Mouse (Mus musculus) liver, embryonic 15.5 days (tissue): ENCODE measurements around the gene Sh2d2a. TPM values are rescaled to one million over a fixed set of nuclear protein-coding genes. Genes with fewer than 3 reads are reported as not detected.

Experiments
- ATAC-seq: fragments of 200-750 bp; cut with Nextera tagmentation; 2 replicates; pipeline ENCODE4 v1.8.0; 2017; ENCODE audit warnings: moderate number of reproducible peaks, mild to moderate bottlenecking, moderate library complexity; ENCODE audit not compliant: insufficient read depth
- H3K27ac ChIP-seq: fragments of 300-500 bp; sonication (generic); replicated peaks from 2 replicates; pipeline ENCODE4 v1.5.1; 2015; ENCODE audit warnings: mild to moderate bottlenecking, inconsistent platforms
- H3K27me3 ChIP-seq: fragments of 300-500 bp; sonication (generic); 2 replicates; pipeline ENCODE4 v1.6.1; 2015; ENCODE audit warnings: mild to moderate bottlenecking, inconsistent platforms
- H3K36me3 ChIP-seq: fragments of 300-500 bp; sonication (generic); replicated peaks from 2 replicates; pipeline ENCODE4 v1.6.1; 2015; ENCODE audit warnings: moderate library complexity, mild to moderate bottlenecking, inconsistent platforms
- H3K4me1 ChIP-seq: fragments of 300-500 bp; sonication (generic); replicated peaks from 2 replicates; pipeline ENCODE4 v1.6.1; 2015; ENCODE audit warnings: inconsistent platforms
- H3K4me2 ChIP-seq: fragments of 300-500 bp; sonication (generic); 2 replicates; pipeline ENCODE4 v1.6.1; 2015; ENCODE audit warnings: moderate library complexity, mild to moderate bottlenecking, inconsistent platforms
- H3K4me3 ChIP-seq: fragments of 300-500 bp; sonication (generic); replicated peaks from 2 replicates; pipeline ENCODE4 v1.5.1; 2015; ENCODE audit warnings: mild to moderate bottlenecking, inconsistent platforms
- H3K9ac ChIP-seq: fragments of 300-500 bp; sonication (generic); 2 replicates; pipeline ENCODE4 v1.6.1; 2015; ENCODE audit warnings: moderate library complexity, mild to moderate bottlenecking, inconsistent platforms
- H3K9me3 ChIP-seq: fragments of 300-500 bp; sonication (generic); replicated peaks from 2 replicates; pipeline ENCODE4 v1.6.1; 2016; ENCODE audit warnings: inconsistent platforms
- WGBS: fragments of 180-500 bp; shearing (Covaris S2); methylation state at CpG from one replicate; pipeline ENCODE4 v1.1.7; 2015; ENCODE audit warnings: mixed read lengths; ENCODE audit not compliant: insufficient replicate concordance; 5-methylcytosine and 5-hydroxymethylcytosine counted together
- polyA plus RNA-seq: library from polyadenylated mRNA; unstranded; fragments of >200 nt; fragmentation: Nextera tagmentation; extraction: Ambion mirVana; gene quantifications from 2 replicates; pipeline ENCODE4 v1.2.1, GENCODE M21; 2015

Gene Sh2d2a
- polyA plus RNA-seq, 1 experiment from 2014 or later: 0.18 TPM

GRCm38 (mm10) chr3:87828435-87828834, 18.1 kb upstream of the Sh2d2a start:
- Histone ChIP-seq H3K4me1 (no peaks in the 10 kb centered on the region), H3K4me2 (no peak overlapping the region), H3K9ac (no peak overlapping the region), H3K9me3 (no peaks in the 10 kb centered on the region), H3K27me3 (no peaks in the 10 kb centered on the region), H3K36me3 (no peaks in the 10 kb centered on the region), H3K4me3 (no peak overlapping the region), H3K27ac (no peak overlapping the region)
- 11% methylated on average over 4 of the region's 4 CpGs for WGBS
- no peak for ATAC-seq

DNA sequence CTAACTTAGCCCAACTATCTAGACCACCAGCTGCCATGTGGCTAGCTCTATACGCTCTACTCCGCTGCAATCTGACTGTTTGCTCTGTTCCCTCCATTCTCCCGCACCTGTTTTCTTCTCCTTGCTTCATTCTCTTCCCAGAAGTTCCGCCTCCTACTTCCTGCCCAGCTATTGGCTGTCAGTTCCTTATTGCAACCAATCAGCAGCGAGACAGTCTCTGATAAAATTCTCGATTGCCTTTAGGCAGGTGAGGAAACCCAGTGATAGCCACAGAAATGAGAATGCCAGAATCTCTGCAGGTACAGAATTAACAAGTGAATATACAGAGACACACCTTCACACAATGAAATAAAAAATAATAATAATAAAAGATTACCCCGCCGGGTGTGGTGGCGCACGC, 17.5 kb upstream of the Sh2d2a start:
- Histone ChIP-seq H3K4me3 (no peak overlapping the region), H3K9ac (no peak overlapping the region), H3K9me3 (no peaks in the 10 kb centered on the region), H3K4me2 (no peak overlapping the region), H3K27me3 (no peaks in the 10 kb centered on the region), H3K27ac (no peak overlapping the region), H3K4me1 (no peaks in the 10 kb centered on the region), H3K36me3 (no peaks in the 10 kb centered on the region)
- no peak for ATAC-seq
- WGBS: 43% methylated on average over 10 of the region's 10 CpGs

DNA sequence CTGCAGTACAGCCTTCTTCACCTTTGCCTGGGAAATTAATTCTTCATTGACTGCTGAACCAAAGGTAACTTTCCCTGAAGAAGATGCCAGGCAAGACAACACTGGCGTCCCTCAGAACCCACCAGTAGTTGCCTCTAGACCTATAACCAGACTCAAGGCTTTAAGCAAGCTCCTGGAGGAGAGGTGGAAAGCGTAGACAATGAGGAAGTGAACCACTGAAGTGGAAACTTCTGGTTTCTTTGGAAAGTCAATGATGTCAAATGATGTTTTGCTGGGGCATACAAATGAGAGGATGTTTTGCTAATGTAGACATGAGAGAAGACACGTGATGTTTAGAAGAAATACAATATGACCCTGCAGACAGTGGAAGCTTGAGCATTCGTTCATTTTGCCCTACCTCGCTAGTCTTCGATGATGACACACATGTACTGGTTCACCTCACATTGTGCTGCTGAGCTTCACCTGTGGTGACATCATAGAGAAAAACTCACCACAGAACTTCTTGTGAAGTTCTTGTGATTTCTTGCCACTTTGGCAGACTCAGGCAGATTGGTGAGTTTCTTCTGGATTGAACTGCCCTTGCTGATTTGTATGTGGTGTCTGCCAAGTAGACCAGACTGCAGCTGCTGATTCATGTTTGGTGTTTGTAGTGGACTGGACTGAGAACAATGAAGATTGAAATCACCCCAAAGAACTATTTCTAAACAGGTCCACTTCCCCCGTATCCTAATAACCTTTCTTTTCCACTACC, 14.3 kb upstream of the Sh2d2a start:
- Histone ChIP-seq H3K9me3 (no peaks in the 10 kb centered on the region), H3K36me3 (no peaks in the 10 kb centered on the region), H3K9ac (no peak overlapping the region), H3K4me1 (no peaks in the 10 kb centered on the region), H3K4me2 (no peak overlapping the region), H3K27me3 (no peaks in the 10 kb centered on the region), H3K27ac (no peak overlapping the region), H3K4me3 (no peak overlapping the region)
- WGBS: 58% methylated on average over 7 of the region's 7 CpGs
- no peak for ATAC-seq

DNA sequence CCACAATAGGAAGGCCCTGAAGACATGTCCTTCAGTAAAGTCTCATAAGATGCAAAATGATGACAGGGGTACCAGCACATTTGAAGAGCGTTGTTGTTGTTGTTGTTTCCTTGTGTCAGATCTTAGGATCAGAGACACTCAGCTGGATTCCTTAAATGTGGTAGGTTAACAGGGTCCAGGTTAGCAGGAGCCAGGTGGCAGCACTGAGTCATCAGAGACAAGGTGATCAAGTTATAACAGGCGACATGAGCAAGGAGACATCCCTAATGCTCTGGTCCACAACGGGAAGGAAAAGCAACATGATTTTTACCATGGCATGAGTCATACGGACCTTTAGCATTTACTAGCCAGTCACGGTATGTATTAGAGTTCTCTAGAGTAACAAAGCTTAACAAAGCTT, 13.1 kb upstream of the Sh2d2a start:
- 54% methylated on average over 5 of the region's 5 CpGs for WGBS
- H3K4me3 ChIP-seq: no peak overlapping the region
- no peak overlapping the region for H3K27ac ChIP-seq
- H3K9me3 ChIP-seq: no peaks in the 10 kb centered on the region
- no peak for ATAC-seq
- no peaks in the 10 kb centered on the region for H3K36me3 ChIP-seq
- no peak overlapping the region for H3K9ac ChIP-seq
- no peaks in the 10 kb centered on the region for H3K4me1 ChIP-seq
- no peaks in the 10 kb centered on the region for H3K27me3 ChIP-seq
- H3K4me2 ChIP-seq: no peak overlapping the region

GRCm38 (mm10) chr3:87838622-87839021, 7.9 kb upstream of the Sh2d2a start:
- Histone ChIP-seq H3K36me3 (no peaks in the 10 kb centered on the region), H3K9me3 (no peaks in the 10 kb centered on the region), H3K27me3 (0 out of 2 replicates have a peak, but pooled peaks cover 5% of the 10 kb centered on the region), H3K4me2 (no peak overlapping the region), H3K4me3 (no peak overlapping the region), H3K27ac (no peak overlapping the region), H3K4me1 (no peaks in the 10 kb centered on the region), H3K9ac (no peak overlapping the region)
- WGBS: 4% methylated on average over 4 of the region's 4 CpGs
- no peak for ATAC-seq

GRCm38 (mm10) chr3:87840858-87841257, 5.7 kb upstream of the Sh2d2a start:
- Histone ChIP-seq H3K4me1 (no peaks in the 10 kb centered on the region), H3K9ac (no peak overlapping the region), H3K27ac (no peak overlapping the region), H3K9me3 (no peaks in the 10 kb centered on the region), H3K4me2 (no peak overlapping the region), H3K36me3 (no peaks in the 10 kb centered on the region), H3K27me3 (0 out of 2 replicates have a peak, but pooled peaks cover 5% of the 10 kb centered on the region), H3K4me3 (no peak overlapping the region)
- ATAC-seq: no peak

- 0 out of 2 replicates have a peak, but pooled peaks cover 3% of the 10 kb centered on the region for H3K27me3 ChIP-seq
- H3K36me3 ChIP-seq: no peaks in the 10 kb centered on the region
- no peak overlapping the region for H3K9ac ChIP-seq
- ATAC-seq: no peak
- H3K4me3 ChIP-seq: no peak overlapping the region
- no peaks in the 10 kb centered on the region for H3K9me3 ChIP-seq
- no peak overlapping the region for H3K4me2 ChIP-seq
- peaks cover 8% of the 10 kb centered on the region; the same call in 1 of the 2 replicates for H3K4me1 ChIP-seq
- WGBS: 63% methylated on average over 4 of the region's 4 CpGs
- no peak overlapping the region for H3K27ac ChIP-seq
Observed at GRCm38 (mm10) chr3:87844981-87845380, 1.6 kb upstream of the Sh2d2a start.

GRCm38 (mm10) chr3:87846186-87846585, 369 bp upstream of the Sh2d2a start:
- Histone ChIP-seq H3K27ac (no peak overlapping the region), H3K4me2 (no peak overlapping the region), H3K9me3 (no peaks in the 10 kb centered on the region), H3K9ac (no peak overlapping the region), H3K27me3 (no peaks in the 10 kb centered on the region), H3K4me1 (peaks cover 8% of the 10 kb centered on the region; the same call in 1 of the 2 replicates), H3K4me3 (no peak overlapping the region), H3K36me3 (no peaks in the 10 kb centered on the region)
- ATAC-seq: no peak
- WGBS: 41% methylated on average over 4 of the region's 4 CpGs

GRCm38 (mm10) chr3:87847680-87848079, 1.1 kb downstream of the Sh2d2a start:
- Histone ChIP-seq H3K4me1 (peaks cover 8% of the 10 kb centered on the region; the same call in 1 of the 2 replicates), H3K27ac (no peak overlapping the region), H3K9ac (no peak overlapping the region), H3K9me3 (no peaks in the 10 kb centered on the region), H3K27me3 (no peaks in the 10 kb centered on the region), H3K4me3 (no peak overlapping the region), H3K4me2 (no peak overlapping the region), H3K36me3 (no peaks in the 10 kb centered on the region)
- ATAC-seq: no peak
- WGBS: 22% methylated on average over 5 of the region's 5 CpGs

- Histone ChIP-seq H3K27ac (no peak overlapping the region), H3K4me2 (no peak overlapping the region), H3K36me3 (no peaks in the 10 kb centered on the region), H3K4me3 (no peak overlapping the region), H3K4me1 (peaks cover 8% of the 10 kb centered on the region; the same call in 1 of the 2 replicates), H3K9me3 (no peaks in the 10 kb centered on the region), H3K9ac (no peak overlapping the region), H3K27me3 (no peaks in the 10 kb centered on the region)
- 53% methylated on average over 14 of the region's 14 CpGs for WGBS
- no peak for ATAC-seq
Observed at GRCm38 (mm10) chr3:87849117-87849516, 2.6 kb downstream of the Sh2d2a start.

GRCm38 (mm10) chr3:87854795-87855568, 8.4 kb downstream of the Sh2d2a start:
- WGBS: 58% methylated on average over 7 of the region's 7 CpGs
- no peaks in the 10 kb centered on the region for H3K4me1 ChIP-seq

More at GRCm38 (mm10) chr3:87854795-87855568, 8.4 kb downstream of the Sh2d2a start:
- Histone ChIP-seq H3K4me2 (no peak overlapping the region), H3K9me3 (no peaks in the 10 kb centered on the region), H3K4me3 (no peak overlapping the region), H3K9ac (no peak overlapping the region), H3K27me3 (no peaks in the 10 kb centered on the region), H3K36me3 (peaks cover 37% of the 10 kb centered on the region), H3K27ac (no peak overlapping the region)
- ATAC-seq: no peak
